Mouse (Mus musculus) frontal cortex, postnatal 36 days (tissue): ENCODE results near the gene Scly.

ENCODE experiments used
- DNase-seq, 2 experiments: peaks; one replicate each; pipeline ENCODE4 v3.0.0; 2022; ENCODE audit warnings: low spot score in 2 of 2

Gene Scly

GRCm38 (mm10) chr1:91297799-91298744, at the start of gene Scly:
Scly (plus strand) TSS chr1:91298338.
- DNase-seq = peak; percentile 95 to 96

GRCm38 (mm10) chr1:91248970-91249369, 49.2 kb upstream of the Scly start:
- DNase-seq = no peak

GRCm38 (mm10) chr1:91249564-91250414, 48.3 kb upstream of the Scly start, which contains the start of gene Ube2f:
Ube2f (plus strand) TSS chr1:91250304.
- DNase-seq = peak; percentile 94 to 99

- peak in 1 of 2 experiments; percentile 14 for DNase-seq
Observed at GRCm38 (mm10) chr1:91250415-91251147, 47.6 kb upstream of the Scly start.

GRCm38 (mm10) chr1:91251148-91251650, 46.9 kb upstream of the Scly start:
- no peak for DNase-seq

GRCm38 (mm10) chr1:91251927-91252326, 46.2 kb upstream of the Scly start:
- no peak for DNase-seq

GRCm38 (mm10) chr1:91257918-91258317, 40.2 kb upstream of the Scly start:
- no peak for DNase-seq

- no peak for DNase-seq
Observed at GRCm38 (mm10) chr1:91259794-91260193, 38.3 kb upstream of the Scly start.

GRCm38 (mm10) chr1:91262508-91262907, 35.6 kb upstream of the Scly start:
- DNase-seq = no peak

GRCm38 (mm10) chr1:91272260-91272659, 25.9 kb upstream of the Scly start:
- no peak for DNase-seq

GRCm38 (mm10) chr1:91276581-91276980, 21.6 kb upstream of the Scly start:
- DNase-seq = no peak

- DNase-seq = no peak
Observed at GRCm38 (mm10) chr1:91277480-91277879, 20.7 kb upstream of the Scly start.

GRCm38 (mm10) chr1:91278410-91279119, 19.6 kb upstream of the Scly start:
- no peak for DNase-seq

- DNase-seq = no peak
Observed at GRCm38 (mm10) chr1:91279126-91279525, 19.0 kb upstream of the Scly start.

GRCm38 (mm10) chr1:91282582-91282981, 15.6 kb upstream of the Scly start:
- DNase-seq = no peak

GRCm38 (mm10) chr1:91289375-91289774, 8.8 kb upstream of the Scly start:
- no peak for DNase-seq

GRCm38 (mm10) chr1:91292101-91292825, 5.9 kb upstream of the Scly start:
- DNase-seq = no peak

GRCm38 (mm10) chr1:91295544-91295943, 2.6 kb upstream of the Scly start:
- DNase-seq = no peak

GRCm38 (mm10) chr1:91299026-91299706, 1.0 kb downstream of the Scly start:
- DNase-seq = no peak
